Comparison of ENCODE assay signal across 8 mouse cellular contexts in the genomic region with DNA sequence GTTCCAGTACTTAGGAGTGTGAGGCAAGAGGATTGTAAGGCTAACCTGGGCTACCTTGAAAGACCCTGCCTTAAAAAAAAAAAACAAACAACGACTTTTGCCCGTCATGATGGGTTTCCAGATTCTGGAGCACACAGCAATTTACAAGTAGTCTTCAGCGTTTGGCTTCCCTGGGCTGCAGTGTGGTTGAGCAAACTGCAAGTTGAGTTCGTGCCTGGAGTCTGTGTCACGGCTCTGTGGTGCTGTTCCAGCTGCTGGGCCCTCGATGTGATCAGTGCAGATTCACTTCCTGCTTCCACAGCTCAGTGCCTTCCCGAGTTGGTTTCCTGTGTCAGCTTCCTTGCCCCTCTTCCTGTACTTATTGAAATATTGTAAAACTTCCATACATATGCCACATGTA. TPM values are rescaled to one million over a fixed set of nuclear protein-coding genes. Genes with fewer than 3 reads are reported as not detected.
DNase-seq lines count a peak whose midpoint lies in the region; ATAC-seq and TF ChIP-seq lines count a peak whose summit lies in the region.

No protein-coding gene starts in this region.

- H3K27ac ChIP-seq in gastrocnemius, adult 2 months = peak overlapping the region; percentile 28
- peak overlapping the region; percentile 74 for H3K27ac ChIP-seq in hindbrain, embryonic 14.5 days
- peak overlapping the region; percentile 80 for H3K27ac ChIP-seq in lung, postnatal 0 days (ENCODE audit: low read length)

- H3K4me2 ChIP-seq in hindbrain, embryonic 14.5 days (replicated peaks) = no peak overlapping the region
- no peak overlapping the region for H3K4me2 ChIP-seq in lung, postnatal 0 days (replicated peaks; ENCODE audit: low read depth, low read length)

- intact Hi-C loops in gastrocnemius, adult 2 months (cut with DNase I) = no loop called here

- ATAC-seq in hindbrain, embryonic 14.5 days (ENCODE audit: low FRiP score) = no peak
- ATAC-seq in lung, postnatal 0 days = peak; percentile 73

- H3K4me3 ChIP-seq in gastrocnemius, adult 2 months = no peak overlapping the region
- H3K4me3 ChIP-seq in hindbrain, embryonic 14.5 days (replicated peaks; ENCODE audit: low read length) = no peak overlapping the region
- H3K4me3 ChIP-seq in lung, postnatal 0 days (ENCODE audit: low read depth, low read length) = no peak overlapping the region

- WGBS in hindbrain, embryonic 14.5 days = 69% methylated on average over 7 of the region's 7 CpGs
- WGBS in lung, postnatal 0 days = 9% methylated on average over 7 of the region's 7 CpGs

- H3K9me3 ChIP-seq in hindbrain, embryonic 14.5 days (ENCODE audit: control insufficient read depth, low read length) = no peaks in the 10 kb centered on the region
- H3K9me3 ChIP-seq in lung, postnatal 0 days (ENCODE audit: low read length) = no peaks in the 10 kb centered on the region

- no peaks in the 10 kb centered on the region; the same call in 1 of the 2 replicates for H3K4me1 ChIP-seq in hindbrain, embryonic 14.5 days (replicated peaks; ENCODE audit: control insufficient read depth, insufficient read depth, low read length)
- no peaks in the 10 kb centered on the region for H3K4me1 ChIP-seq in lung, postnatal 0 days (ENCODE audit: insufficient read depth, low read depth, low read length)

- no peak for TF ChIP-seq CTCF in gastrocnemius, adult 2 months (IDR thresholded peaks at IDR 0.05)
- no peak for TF ChIP-seq CTCF in lung, postnatal 0 days (IDR thresholded peaks at IDR 0.05)

- peak; percentile 48 for DNase-seq in gastrocnemius, adult 2 months
- DNase-seq in gastrocnemius, adult 8-10 months (ENCODE audit: low spot score in 2 of 2) = no peak
- peak; percentile 9 for DNase-seq in c-Kit-positive CD71-negative TER-119-negative erythroid progenitor cells, embryonic 14.5 days (ENCODE audit: low read depth)
- DNase-seq in hindbrain, embryonic 14.5 days (ENCODE audit: low spot score) = no peak
- peak; percentile 78 for DNase-seq in lung, postnatal 0 days (ENCODE audit: low spot score)
- no peak for DNase-seq in c-Kit-positive CD71-positive TER-119-positive erythroid progenitor cells, embryonic 14.5 days (ENCODE audit: low spot score)
- no peak for DNase-seq in thymus, postnatal 25 days
- DNase-seq in left cerebral cortex, adult 11 months (ENCODE audit: low spot score) = no peak

- no peak overlapping the region for H3K9ac ChIP-seq in hindbrain, embryonic 14.5 days
- H3K9ac ChIP-seq in lung, postnatal 0 days (replicated peaks; ENCODE audit: low read depth) = no peak overlapping the region

- TF ChIP-seq EP300 in lung, postnatal 0 days (IDR thresholded peaks at IDR 0.05) = no peak

- peaks cover 33% of the 10 kb centered on the region for H3K36me3 ChIP-seq in hindbrain, embryonic 14.5 days (replicated peaks; ENCODE audit: control insufficient read depth, insufficient read depth)
- peaks cover 15% of the 10 kb centered on the region; the same call in 1 of the 2 replicates for H3K36me3 ChIP-seq in lung, postnatal 0 days (ENCODE audit: insufficient read depth, low read length)

- no peaks in the 10 kb centered on the region for H3K27me3 ChIP-seq in hindbrain, embryonic 14.5 days (ENCODE audit: control insufficient read depth, insufficient read depth, low read length)
- no peaks in the 10 kb centered on the region for H3K27me3 ChIP-seq in lung, postnatal 0 days (replicated peaks; ENCODE audit: insufficient read depth, low read length)

RNA-seq across cellular contexts. Expression of a gene that starts 52.3 kb away (rescaled TPM):
- 1 to 10 TPM; 9.0 to 9.5 TPM for total RNA-seq in gastrocnemius, adult 2 months (2021)
- 10 to 100 TPM in 3 of 4 experiments, 1 to 10 TPM in 1; 8.2 to 11.8 (median 10.9) TPM for total RNA-seq in gastrocnemius, adult 8-10 months (2022)
- polyA plus RNA-seq in hindbrain, embryonic 14.5 days (2014; fragmentation: Nextera tagmentation; extraction: Ambion mirVana) = 19.5 and 21.6 TPM in 2 replicates
- 27.0 and 30.1 TPM in 2 replicates for polyA plus RNA-seq in lung, postnatal 0 days (2015; fragmentation: Nextera tagmentation; extraction: Ambion mirVana)

RNA-seq across cellular contexts. Expression of a gene that starts 56.1 kb away (rescaled TPM):
- 10 to 100 TPM; 46.7 to 55.3 TPM for total RNA-seq in gastrocnemius, adult 2 months (2021)
- total RNA-seq in gastrocnemius, adult 8-10 months (2022) = 10 to 100 TPM; 46.6 to 49.7 (median 47.6) TPM
- 80.5 and 81.0 TPM in 2 replicates for polyA plus RNA-seq in hindbrain, embryonic 14.5 days (2014; fragmentation: Nextera tagmentation; extraction: Ambion mirVana)
- polyA plus RNA-seq in lung, postnatal 0 days (2015; fragmentation: Nextera tagmentation; extraction: Ambion mirVana) = 135 and 149 TPM in 2 replicates

Comparison
In these comparisons a context has a peak if more than half of its experiments do, and no peak if none do; other contexts are left out.
1. DNase-seq: peak in gastrocnemius, adult 2 months (single experiment), c-Kit-positive CD71-negative TER-119-negative erythroid progenitor cells, embryonic 14.5 days (single experiment) and lung, postnatal 0 days (single experiment); none in gastrocnemius, adult 8-10 months (0 of 2), hindbrain, embryonic 14.5 days (single experiment), c-Kit-positive CD71-positive TER-119-positive erythroid progenitor cells, embryonic 14.5 days (single experiment), thymus, postnatal 25 days (single experiment) and left cerebral cortex, adult 11 months (single experiment).
2. H3K27ac ChIP-seq: peak in every context shown above with its lines; median percentile 80 in lung, postnatal 0 days; 74 in hindbrain, embryonic 14.5 days; 28 in gastrocnemius, adult 2 months.